Mouse (Mus musculus) embryonic facial prominence, embryonic 10.5 days (tissue): ENCODE measurements around the gene Stmn1. TPM values are rescaled to one million over a fixed set of nuclear protein-coding genes. Genes with fewer than 3 reads are reported as not detected.
"Not testable (repeated sequence)": the region's sequence is repeated elsewhere in the genome, so short reads cannot be mapped to it uniquely, and the experiment has no call there.

ENCODE experiments used
- DNase-seq: peaks from one replicate; pipeline ENCODE4 v3.0.0-alpha.2; 2017; ENCODE audit warnings: low spot score
- H3K27ac ChIP-seq: fragments of 300-500 bp; sonication (generic); replicated peaks from 2 replicates; pipeline ENCODE4 v1.5.1; 2016; ENCODE audit warnings: mild to moderate bottlenecking
- H3K27me3 ChIP-seq: fragments of 300-500 bp; sonication (generic); replicated peaks from 2 replicates; pipeline ENCODE4 v1.6.1; 2016; ENCODE audit warnings: low read depth, mild to moderate bottlenecking; ENCODE audit not compliant: poor library complexity, severe bottlenecking
- H3K36me3 ChIP-seq: fragments of 300-500 bp; sonication (generic); replicated peaks from 2 replicates; pipeline ENCODE4 v1.6.1; 2016; ENCODE audit warnings: mild to moderate bottlenecking, moderate library complexity
- H3K4me1 ChIP-seq: fragments of 300-500 bp; sonication (generic); 2 replicates; pipeline ENCODE4 v1.6.1; 2016
- H3K4me3 ChIP-seq: fragments of 300-500 bp; sonication (generic); 2 replicates; pipeline ENCODE4 v1.5.1; 2016; ENCODE audit warnings: mild to moderate bottlenecking, moderate library complexity
- H3K9me3 ChIP-seq: fragments of 300-500 bp; sonication (generic); 2 replicates; pipeline ENCODE4 v1.6.1; 2016; ENCODE audit warnings: mild to moderate bottlenecking
- WGBS: fragments of 180-500 bp; shearing (Covaris S2); methylation state at CpG from one replicate; pipeline ENCODE4 v1.1.7; 2016; 5-methylcytosine and 5-hydroxymethylcytosine counted together
- polyA plus RNA-seq: library from polyadenylated mRNA; unstranded; fragments of >200 nt; fragmentation: Nextera tagmentation; extraction: Ambion mirVana; gene quantifications from 2 replicates; pipeline ENCODE4 v1.2.1, GENCODE M21; 2016

Gene Stmn1
- polyA plus RNA-seq, 1 experiment from 2014 or later = 2,556 TPM

- no peak for DNase-seq
- no peaks in the 10 kb centered on the region for H3K9me3 ChIP-seq
- H3K27ac ChIP-seq = peak overlapping the region; percentile 36; the same call in 1 of the 2 replicates
- H3K36me3 ChIP-seq = no peaks in the 10 kb centered on the region
- H3K4me1 ChIP-seq = peaks cover 32% of the 10 kb centered on the region
- 71% methylated on average over 5 of the region's 5 CpGs for WGBS
- peaks cover 27% of the 10 kb centered on the region for H3K27me3 ChIP-seq
- no peak overlapping the region for H3K4me3 ChIP-seq
Observed at GRCm38 (mm10) chr4:134495546-134495923, 27.4 kb downstream of the Stmn1 start.

- H3K4me3 ChIP-seq = peak within 1 kb of the TSS; percentile 77
- H3K9me3 ChIP-seq = no peaks in the 10 kb centered on the region
- H3K27ac ChIP-seq = peak within 1 kb of the TSS; percentile 81
- H3K36me3 ChIP-seq = no peaks in the 10 kb centered on the region
- peaks cover 27% of the 10 kb centered on the region for H3K27me3 ChIP-seq
- peaks cover 29% of the 10 kb centered on the region for H3K4me1 ChIP-seq
- 3% methylated on average over 35 of the region's 35 CpGs for WGBS
- peak; percentile 66 for DNase-seq
Observed at GRCm38 (mm10) chr4:134496595-134497210, 28.6 kb downstream of the Stmn1 start, which contains the start of gene Paqr7. Paqr7 (plus strand) TSS chr4:134496697.

DNA sequence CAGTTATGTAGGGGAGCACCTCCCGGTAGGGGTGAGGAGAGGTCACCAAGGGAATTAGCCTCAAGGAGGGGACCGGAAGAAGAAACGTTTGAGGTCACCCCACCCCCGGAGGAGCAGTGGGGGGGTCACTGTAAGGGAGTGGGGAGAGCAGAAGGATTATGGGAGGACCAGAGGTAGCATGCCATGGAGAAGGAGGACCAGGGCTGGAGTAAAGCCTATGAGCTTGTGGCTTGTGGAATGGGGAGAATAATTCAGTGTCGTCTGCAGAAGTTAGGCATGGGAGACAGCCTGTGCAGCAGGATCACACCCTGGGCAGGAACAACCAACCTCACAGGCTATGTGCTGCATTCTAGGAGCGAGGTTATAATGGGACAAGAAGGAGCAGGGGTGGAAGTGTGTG lies 29.1 kb downstream of the Stmn1 start:
- WGBS = 12% methylated on average over 6 of the region's 6 CpGs
- peak overlapping the region; percentile 77 for H3K4me3 ChIP-seq
- H3K27ac ChIP-seq = peak overlapping the region; percentile 81
- H3K9me3 ChIP-seq = no peaks in the 10 kb centered on the region
- peaks cover 27% of the 10 kb centered on the region for H3K27me3 ChIP-seq
- no peaks in the 10 kb centered on the region for H3K36me3 ChIP-seq
- H3K4me1 ChIP-seq = peaks cover 27% of the 10 kb centered on the region
- no peak for DNase-seq

- H3K27me3 ChIP-seq = peaks cover 27% of the 10 kb centered on the region
- no peaks in the 10 kb centered on the region for H3K36me3 ChIP-seq
- peaks cover 27% of the 10 kb centered on the region for H3K4me1 ChIP-seq
- no peaks in the 10 kb centered on the region for H3K9me3 ChIP-seq
- no peak overlapping the region for H3K27ac ChIP-seq
- WGBS = 79% methylated on average over 12 of the region's 12 CpGs
- H3K4me3 ChIP-seq = no peak overlapping the region
- DNase-seq = no peak
Observed at GRCm38 (mm10) chr4:134497986-134498731, 30.0 kb downstream of the Stmn1 start.

- H3K9me3 ChIP-seq, H3K36me3 ChIP-seq, H3K4me3 ChIP-seq, H3K27ac ChIP-seq, DNase-seq: not testable (repeated sequence)
- 79% methylated on average over 6 of the region's 6 CpGs for WGBS
- Histone ChIP-seq H3K27me3 (peaks cover 27% of the 10 kb centered on the region), H3K4me1 (peaks cover 27% of the 10 kb centered on the region)
Observed at GRCm38 (mm10) chr4:134498983-134499382, 30.9 kb downstream of the Stmn1 start.

DNA sequence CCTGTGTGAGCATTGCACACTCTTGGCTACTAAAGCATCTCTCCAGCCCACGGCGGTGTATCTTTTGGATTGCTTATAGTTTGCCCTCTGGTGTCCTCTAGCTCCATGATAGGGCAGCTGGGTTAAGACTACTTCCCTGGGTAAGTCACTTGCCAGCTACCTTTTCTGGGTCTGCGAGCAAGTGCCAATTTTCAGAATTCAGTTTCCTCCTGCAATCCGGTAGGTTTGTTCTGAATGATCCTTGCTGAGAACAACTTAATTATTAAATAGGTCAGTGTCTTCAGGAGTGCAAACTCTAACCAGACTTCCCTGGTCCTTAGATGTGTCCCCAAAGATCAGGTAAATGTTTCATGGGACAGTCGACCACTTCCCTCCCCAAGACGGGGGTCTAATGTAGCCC lies 33.0 kb downstream of the Stmn1 start:
- DNase-seq = no peak
- no peak overlapping the region for H3K4me3 ChIP-seq
- H3K27ac ChIP-seq = no peak overlapping the region
- WGBS = 96% methylated on average over 6 of the region's 6 CpGs
- H3K4me1 ChIP-seq = peaks cover 16% of the 10 kb centered on the region
- H3K9me3 ChIP-seq = no peaks in the 10 kb centered on the region
- no peaks in the 10 kb centered on the region for H3K36me3 ChIP-seq
- peaks cover 21% of the 10 kb centered on the region for H3K27me3 ChIP-seq

DNA sequence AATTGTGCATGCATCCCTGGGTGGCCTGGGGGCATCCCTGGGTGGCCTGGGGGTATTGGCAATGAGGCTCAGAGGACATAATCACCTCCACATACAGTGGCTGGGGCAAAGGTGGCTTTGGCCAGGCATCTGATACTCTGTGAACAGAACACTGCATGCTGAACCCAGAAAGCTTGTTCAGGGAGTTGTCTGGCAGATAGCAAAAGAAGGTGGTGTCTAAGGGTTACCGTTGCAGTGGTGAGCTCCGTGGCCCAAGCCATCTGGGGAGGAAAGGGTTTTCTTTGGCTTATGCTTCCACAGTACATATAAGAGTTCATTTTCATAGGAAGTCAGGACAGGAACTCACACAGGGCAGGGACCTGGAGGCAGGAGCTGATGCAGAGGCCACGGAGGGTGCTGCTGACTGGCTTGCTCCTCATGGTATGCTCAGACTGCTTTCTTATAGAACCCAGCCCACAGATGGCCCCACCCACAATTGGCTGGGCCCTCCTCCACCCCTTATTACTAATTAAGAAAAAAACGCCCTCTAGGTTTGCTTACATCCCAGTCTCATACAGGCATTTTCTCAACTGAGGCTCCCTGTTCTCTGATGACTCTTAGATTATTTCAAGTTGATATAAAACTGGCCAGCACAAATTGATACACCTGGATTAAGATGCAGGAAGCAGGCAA lies 35.7 kb downstream of the Stmn1 start:
- Histone ChIP-seq H3K4me1 (no peaks in the 10 kb centered on the region), H3K36me3 (0 out of 2 replicates have a peak, but pooled peaks cover 3% of the 10 kb centered on the region), H3K4me3 (no peak overlapping the region), H3K9me3 (no peaks in the 10 kb centered on the region), H3K27me3 (no peaks in the 10 kb centered on the region), H3K27ac (no peak overlapping the region)
- 81% methylated on average over 4 of the region's 4 CpGs for WGBS
- DNase-seq = no peak

DNA sequence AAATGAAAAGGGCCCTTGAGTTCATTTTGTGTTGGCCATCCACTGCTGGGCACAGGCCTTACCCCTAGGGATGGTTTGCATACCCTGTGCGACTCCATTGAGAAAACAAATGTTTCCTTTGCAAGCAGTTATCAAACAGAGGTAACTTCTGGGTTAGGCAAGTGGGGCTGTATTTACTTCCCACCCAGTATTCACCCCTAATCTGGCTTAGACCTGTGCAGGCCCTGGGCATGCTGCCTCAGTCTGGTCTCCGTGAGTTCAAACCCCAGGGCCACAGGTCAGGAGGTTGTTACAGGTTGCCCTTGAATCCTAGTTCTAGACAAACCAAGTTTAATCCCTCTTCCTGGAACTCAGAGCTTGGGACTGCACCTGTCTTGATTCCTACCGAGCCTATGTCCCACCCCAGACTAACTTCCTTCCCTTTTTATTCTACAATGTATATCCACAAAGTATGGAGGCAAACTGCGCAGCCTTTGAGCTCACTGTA lies 37.2 kb downstream of the Stmn1 start:
- no peak for DNase-seq
- 87% methylated on average over 4 of the region's 4 CpGs for WGBS
- Histone ChIP-seq H3K9me3 (no peaks in the 10 kb centered on the region), H3K4me3 (no peak overlapping the region), H3K27me3 (no peaks in the 10 kb centered on the region), H3K36me3 (0 out of 2 replicates have a peak, but pooled peaks cover 3% of the 10 kb centered on the region), H3K4me1 (0 out of 2 replicates have a peak, but pooled peaks cover 3% of the 10 kb centered on the region), H3K27ac (no peak overlapping the region)

DNA sequence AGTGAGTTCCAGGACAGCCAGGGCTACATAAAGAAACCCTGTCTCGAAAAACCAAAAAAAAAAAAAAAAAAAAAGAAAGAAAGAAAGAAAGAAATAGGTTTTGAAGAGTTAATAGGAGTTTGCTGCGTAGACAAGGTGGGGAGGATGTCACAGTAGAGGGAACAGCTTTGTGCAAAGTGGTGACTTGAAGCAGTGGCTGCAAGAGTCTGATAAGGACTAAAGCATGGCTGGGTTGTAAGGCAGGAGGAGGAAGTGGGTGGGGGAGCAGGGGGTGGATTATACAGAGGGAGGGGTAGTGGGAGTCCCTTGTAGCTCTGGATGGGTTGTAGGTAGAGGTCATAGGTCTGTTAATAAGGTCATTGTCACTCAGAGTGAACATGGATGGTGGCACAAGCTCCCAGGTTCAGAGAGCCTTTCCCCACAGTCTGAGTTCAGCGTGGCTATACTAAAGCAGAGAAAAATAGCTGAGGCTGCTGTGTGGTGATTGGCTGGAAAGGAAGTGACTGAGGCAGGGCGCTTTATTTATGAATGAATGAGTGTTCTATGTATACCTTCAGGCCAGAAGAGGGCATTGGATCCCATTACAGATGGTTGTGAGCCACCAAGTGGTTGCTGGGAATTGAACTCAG lies 38.0 kb downstream of the Stmn1 start:
- Histone ChIP-seq H3K36me3 (0 out of 2 replicates have a peak, but pooled peaks cover 3% of the 10 kb centered on the region), H3K4me1 (0 out of 2 replicates have a peak, but pooled peaks cover 4% of the 10 kb centered on the region), H3K9me3 (no peaks in the 10 kb centered on the region), H3K27me3 (no peaks in the 10 kb centered on the region), H3K27ac (no peak overlapping the region), H3K4me3 (no peak overlapping the region)
- DNase-seq = no peak
- WGBS = 71% methylated on average over 3 of the region's 4 CpGs

GRCm38 (mm10) chr4:134506713-134507112 lies 38.6 kb downstream of the Stmn1 start:
- WGBS = 88% methylated on average over 19 of the region's 19 CpGs
- peaks cover 10% of the 10 kb centered on the region for H3K4me1 ChIP-seq
- no peak for DNase-seq
- no peaks in the 10 kb centered on the region for H3K27me3 ChIP-seq
- H3K36me3 ChIP-seq = 0 out of 2 replicates have a peak, but pooled peaks cover 3% of the 10 kb centered on the region
- no peaks in the 10 kb centered on the region for H3K9me3 ChIP-seq
- H3K4me3 ChIP-seq = no peak overlapping the region
- no peak overlapping the region for H3K27ac ChIP-seq

DNA sequence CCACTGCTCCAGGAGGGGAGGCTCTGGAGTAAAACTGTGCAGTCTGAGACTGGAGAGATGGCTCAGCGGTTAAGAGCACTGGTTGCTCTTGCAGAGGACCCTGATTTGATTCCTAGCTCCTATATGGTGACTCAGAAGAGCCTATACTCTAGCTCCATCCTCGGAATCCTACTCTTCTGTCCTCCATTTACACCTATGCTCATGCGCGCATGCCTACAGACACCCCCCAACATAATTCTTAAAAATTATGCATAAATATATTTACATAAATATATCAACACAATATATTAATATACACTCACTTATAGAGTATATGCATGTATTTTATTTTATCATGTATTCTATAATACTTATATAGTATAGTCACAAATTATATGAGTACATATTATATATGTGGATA lies 42.3 kb downstream of the Stmn1 start:
- no peak overlapping the region for H3K27ac ChIP-seq
- no peaks in the 10 kb centered on the region for H3K27me3 ChIP-seq
- whole genome bisulfite sequencing = 75% methylated on average over 4 of the region's 4 CpGs
- no peak for DNase-seq
- peaks cover 35% of the 10 kb centered on the region for H3K4me1 ChIP-seq
- H3K9me3 ChIP-seq = no peaks in the 10 kb centered on the region
- peak overlapping the region; percentile 70; the same call in 1 of the 2 replicates for H3K4me3 ChIP-seq
- H3K36me3 ChIP-seq = peaks cover 14% of the 10 kb centered on the region

- H3K9me3 ChIP-seq = no peaks in the 10 kb centered on the region
- under 1% methylated on average over 42 of the region's 42 CpGs for WGBS
- H3K27ac ChIP-seq = peak within 1 kb of the TSS; percentile 91
- H3K27me3 ChIP-seq = no peaks in the 10 kb centered on the region
- H3K4me3 ChIP-seq = peak within 1 kb of the TSS; percentile 70
- peaks cover 18% of the 10 kb centered on the region for H3K36me3 ChIP-seq
- H3K4me1 ChIP-seq = peaks cover 35% of the 10 kb centered on the region
- peak; percentile 96 for DNase-seq
Observed at GRCm38 (mm10) chr4:134510845-134511411, 42.8 kb downstream of the Stmn1 start, which contains the start of gene Aunip. Aunip (plus strand) TSS chr4:134510999.
